Mouse (Mus musculus): ENCODE data around the gene Erp27.

- TF ChIP-seq CTCF (conservative IDR thresholded peaks at IDR 0.05; ENCODE audit: low read length) (no peak), NANOG (IDR thresholded peaks at IDR 0.05; ENCODE audit: borderline replicate concordance, low read length) (no peak), POU5F1 (IDR thresholded peaks at IDR 0.05; ENCODE audit: borderline replicate concordance, low read length) (no peak)
These were observed 24.3 kb upstream of the Erp27 start for GRCm38 (mm10) chr6:136946241-136946640.
